ENCODE assay signal across 13 mouse cellular contexts in the genomic region with DNA sequence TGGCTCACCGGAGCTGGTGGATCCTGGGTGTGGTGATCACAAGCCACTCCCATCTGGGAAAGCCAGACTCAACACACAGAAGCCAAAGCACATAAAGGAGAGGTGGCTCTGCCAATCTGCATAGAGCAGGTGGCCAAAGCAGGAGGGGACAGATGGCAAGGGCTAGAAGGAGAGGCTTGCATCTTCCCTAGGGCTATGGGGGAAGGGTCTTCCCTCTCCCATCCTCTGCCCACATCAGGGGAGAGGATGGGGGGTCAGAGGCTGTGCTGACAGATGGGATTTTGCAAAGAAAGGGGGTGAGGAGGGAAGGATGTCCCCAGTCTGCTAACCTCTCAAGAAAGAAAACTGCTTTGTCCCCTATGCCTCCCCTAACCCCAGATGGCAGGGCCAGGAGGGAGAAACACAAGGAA. TPM values are rescaled to one million over a fixed set of nuclear protein-coding genes. Genes with fewer than 3 reads are reported as not detected.
DNase-seq lines count a peak whose midpoint lies in the region; ATAC-seq and TF ChIP-seq lines count a peak whose summit lies in the region.
"Had no signal": no experiment of that assay in that cellular context is flagged by ENCODE, and none has a peak within 500 bp of the region (broad histone marks: within the 10 kb centered on the region; RNA-seq: fewer than 3 reads in every experiment).

No protein-coding gene starts in this region.

- peaks cover 0 to 2% of the 10 kb centered on the region in 2 experiments; a peak in 1 of 4 replicates for H3K4me1 ChIP-seq in heart, embryonic 14.5 days (ENCODE audit: control insufficient read depth in 2 of 2, insufficient read depth in 2 of 2, low read length in 2 of 2)
- peaks cover 4% of the 10 kb centered on the region; the same call in 1 of the 2 replicates for H3K4me1 ChIP-seq in forebrain, embryonic 16.5 days (replicated peaks; ENCODE audit: control insufficient read depth, insufficient read depth, low read length)
- H3K4me1 ChIP-seq in midbrain, embryonic 15.5 days, result peaks cover 10% of the 10 kb centered on the region
- peaks cover 4% of the 10 kb centered on the region for H3K4me1 ChIP-seq in heart, adult 2 months (ENCODE audit: control insufficient read depth, insufficient read depth, low read length)

- ATAC-seq in heart, embryonic 14.5 days (ENCODE audit: insufficient number of reproducible peaks, insufficient read depth, low FRiP score, low read depth), result 0 out of 2 replicates have a peak, but pooled peaks have one; percentile 24
- ATAC-seq in forebrain, embryonic 16.5 days, result peak; percentile 67
- peak; percentile 51; the same call in 1 of the 2 replicates for ATAC-seq in midbrain, embryonic 15.5 days (replicated peaks)

- no peaks in the 10 kb centered on the region for H3K9me3 ChIP-seq in heart, embryonic 14.5 days (ENCODE audit: control insufficient read depth, low read length)
- no peaks in the 10 kb centered on the region for H3K9me3 ChIP-seq in forebrain, embryonic 16.5 days (ENCODE audit: control insufficient read depth, low read length)
- no peaks in the 10 kb centered on the region for H3K9me3 ChIP-seq in midbrain, embryonic 15.5 days
- H3K9me3 ChIP-seq: heart, embryonic 10.5 days; stomach, embryonic 15.5 days had no signal

- no peak overlapping the region for H3K4me3 ChIP-seq in heart, embryonic 14.5 days (ENCODE audit: control insufficient read depth in 1 of 2, insufficient read depth in 1 of 2, low read depth in 1 of 2, low read length in 2 of 2)
- H3K4me3 ChIP-seq in forebrain, embryonic 16.5 days (replicated peaks; ENCODE audit: low read length), result no peak overlapping the region
- no peak overlapping the region for H3K4me3 ChIP-seq in midbrain, embryonic 15.5 days
- no peak overlapping the region for H3K4me3 ChIP-seq in heart, adult 2 months
- H3K4me3 ChIP-seq: heart, embryonic 10.5 days; stomach, embryonic 15.5 days had no signal

- H3K36me3 ChIP-seq in heart, embryonic 14.5 days (ENCODE audit: control insufficient read depth, insufficient read depth, low read length), result no peaks in the 10 kb centered on the region
- H3K36me3 ChIP-seq in forebrain, embryonic 16.5 days (ENCODE audit: control insufficient read depth, insufficient read depth), result no peaks in the 10 kb centered on the region
- no peaks in the 10 kb centered on the region for H3K36me3 ChIP-seq in midbrain, embryonic 15.5 days (replicated peaks)
- H3K36me3 ChIP-seq in heart, adult 2 months (ENCODE audit: control insufficient read depth, insufficient read depth, low read length), result no peaks in the 10 kb centered on the region
- H3K36me3 ChIP-seq: heart, embryonic 10.5 days; stomach, embryonic 15.5 days had no signal

- H3K4me2 ChIP-seq in heart, embryonic 14.5 days (ENCODE audit: low read length), result no peak overlapping the region
- H3K4me2 ChIP-seq in forebrain, embryonic 16.5 days (ENCODE audit: low read length), result no peak overlapping the region
- H3K4me2 ChIP-seq in midbrain, embryonic 15.5 days, result no peak overlapping the region
- H3K4me2 ChIP-seq: stomach, embryonic 15.5 days had no signal

- intact Hi-C loops in heart, postnatal 14 days (cut with DNase I), result no loop called here
- intact Hi-C loops in heart, adult 2 months (cut with DNase I), result no loop called here

- TF ChIP-seq CTCF in heart, adult 2 months (IDR thresholded peaks at IDR 0.05), result no peak

- no peak for TF ChIP-seq EP300 in heart, adult 2 months (IDR thresholded peaks at IDR 0.05; ENCODE audit: insufficient read depth, low read depth, low read length)

- WGBS in heart, embryonic 14.5 days, result 35% methylated on average over 1 of the region's 1 CpGs
- 11% methylated on average over 1 of the region's 1 CpGs for WGBS in forebrain, embryonic 16.5 days
- 16% methylated on average over 1 of the region's 1 CpGs for WGBS in midbrain, embryonic 15.5 days
- WGBS in heart, adult 2 months, result 51% methylated on average over 1 of the region's 1 CpGs

- no peaks in the 10 kb centered on the region for H3K79me2 ChIP-seq in heart, adult 2 months (replicated peaks; ENCODE audit: control insufficient read depth, insufficient read depth, low read length)

- H3K9ac ChIP-seq in heart, embryonic 14.5 days (ENCODE audit: low read length), result no peak overlapping the region
- no peak overlapping the region for H3K9ac ChIP-seq in forebrain, embryonic 16.5 days (replicated peaks; ENCODE audit: low read depth, low read length)
- H3K9ac ChIP-seq in midbrain, embryonic 15.5 days, result no peak overlapping the region
- H3K9ac ChIP-seq in heart, adult 2 months (ENCODE audit: low read depth, low read length), result no peak overlapping the region
- H3K9ac ChIP-seq: stomach, embryonic 15.5 days had no signal

- no peak for TF ChIP-seq POLR2A in heart, adult 2 months (IDR thresholded peaks at IDR 0.05; ENCODE audit: insufficient read depth, low read depth, low read length)

- no peak for DNase-seq in heart, postnatal 14 days
- DNase-seq in cerebellum, adult 9-11 months, result peak; percentile 65
- DNase-seq in heart, adult 2 months, result no peak
- DNase-seq in kidney, postnatal 10 days, result no peak
- no peak for DNase-seq in layer of hippocampus, postnatal 14 days (ENCODE audit: low spot score in 2 of 2)
- DNase-seq: B cell, adult 2 months; kidney, adult 9 months had no signal

- H3K27me3 ChIP-seq in heart, embryonic 14.5 days (ENCODE audit: control insufficient read depth, insufficient read depth, low read length), result peaks cover 42% of the 10 kb centered on the region
- peaks cover 5% of the 10 kb centered on the region for H3K27me3 ChIP-seq in forebrain, embryonic 16.5 days (replicated peaks; ENCODE audit: control insufficient read depth, insufficient read depth, low read length)
- H3K27me3 ChIP-seq in midbrain, embryonic 15.5 days (replicated peaks), result peaks cover 10% of the 10 kb centered on the region
- H3K27me3 ChIP-seq in heart, adult 2 months (ENCODE audit: control insufficient read depth, insufficient read depth, low read length), result no peaks in the 10 kb centered on the region

- H3K27ac ChIP-seq in heart, embryonic 14.5 days (replicated peaks in 1 of 2; ENCODE audit: control insufficient read depth in 1 of 2, insufficient read depth in 1 of 2, low read depth in 2 of 2, low read length in 2 of 2), result no peak overlapping the region
- H3K27ac ChIP-seq in forebrain, embryonic 16.5 days (ENCODE audit: low read length), result no peak overlapping the region
- no peak overlapping the region for H3K27ac ChIP-seq in midbrain, embryonic 15.5 days
- H3K27ac ChIP-seq in heart, adult 2 months, result no peak overlapping the region
- H3K27ac ChIP-seq: heart, embryonic 10.5 days; macrophage; stomach, embryonic 15.5 days had no signal

RNA-seq across cellular contexts. Expression of gene Slc52a3, which starts 5.3 kb away (rescaled TPM):
- 0.09 and 0.22 TPM in 2 replicates for polyA plus RNA-seq in heart, embryonic 14.5 days (2014; fragmentation: Nextera tagmentation; extraction: Ambion mirVana)
- total RNA-seq in heart, postnatal 14 days (2021), result 1 to 10 TPM; 1.8 to 2.0 TPM
- polyA plus RNA-seq in forebrain, embryonic 16.5 days (2015; fragmentation: Nextera tagmentation; extraction: Ambion mirVana), result 1.5 and 1.9 TPM in 2 replicates
- 1.3 and 2.2 TPM in 2 replicates for polyA plus RNA-seq in midbrain, embryonic 15.5 days (2015; fragmentation: Nextera tagmentation; extraction: Ambion mirVana)
- total RNA-seq in heart, adult 2 months (2021), result 1 to 10 TPM; 1.8 to 3.4 TPM
- 2.5 and 2.8 TPM in 2 replicates for polyA plus RNA-seq in heart, adult 2 months (2012; rRNA removed)
- total RNA-seq in layer of hippocampus, postnatal 14 days (2021), result 1 to 10 TPM; 3.2 to 3.7 TPM
- polyA plus RNA-seq: macrophage had no signal

RNA-seq across cellular contexts. Expression of gene Fam110a, which starts 11.0 kb away (rescaled TPM):
- polyA plus RNA-seq in heart, embryonic 14.5 days (2014; fragmentation: Nextera tagmentation; extraction: Ambion mirVana), result 8.3 and 9.3 TPM in 2 replicates
- total RNA-seq in heart, postnatal 14 days (2021), result 1 to 10 TPM; 5.2 to 5.6 TPM
- polyA plus RNA-seq in forebrain, embryonic 16.5 days (2015; fragmentation: Nextera tagmentation; extraction: Ambion mirVana), result 66.5 and 69.2 TPM in 2 replicates
- polyA plus RNA-seq in midbrain, embryonic 15.5 days (2015; fragmentation: Nextera tagmentation; extraction: Ambion mirVana), result 61.2 and 62.8 TPM in 2 replicates
- total RNA-seq in heart, adult 2 months (2021), result 1 to 10 TPM; 4.3 to 4.7 TPM
- 6.6 and 7.2 TPM in 2 replicates for polyA plus RNA-seq in heart, adult 2 months (2012; rRNA removed)
- total RNA-seq in layer of hippocampus, postnatal 14 days (2021), result 1 to 10 TPM; 8.2 to 9.5 TPM
